Mouse (Mus musculus) midbrain, embryonic 14.5 days (tissue): ENCODE measurements at regions not wholly inside any gene's neighbourhood (a gene's known extent, or its start where the extent isn't known, plus 50 kb on each side); places are given as distances from the start of the nearest gene placed in this dataset.

ENCODE experiments used
- ATAC-seq: fragments of 200-750 bp; cut with Nextera tagmentation; 2 replicates; pipeline ENCODE4 v1.8.0; 2017; ENCODE audit warnings: moderate number of reproducible peaks, moderate library complexity; ENCODE audit not compliant: low FRiP score, low TSS enrichment
- DNase-seq: peaks from one replicate; pipeline ENCODE4 v3.0.0-alpha.2; 2015
- H3K27ac ChIP-seq: fragments of 300-500 bp; sonication (generic); replicated peaks from 2 replicates; pipeline ENCODE4 v1.5.1; 2014; ENCODE audit warnings: mild to moderate bottlenecking, low read depth, low read length, moderate library complexity
- H3K27me3 ChIP-seq: fragments of 300-500 bp; sonication (generic); 2 replicates; pipeline ENCODE4 v1.6.1; 2014; ENCODE audit warnings: low read length, control low read depth, mixed read lengths; ENCODE audit not compliant: control insufficient read depth, insufficient read depth
- H3K36me3 ChIP-seq: fragments of 300-500 bp; sonication (generic); 2 replicates; pipeline ENCODE4 v1.6.1; 2014; ENCODE audit warnings: low read length, control low read depth; ENCODE audit not compliant: control insufficient read depth, insufficient read depth
- H3K4me1 ChIP-seq: fragments of 300-500 bp; sonication (generic); 2 replicates; pipeline ENCODE4 v1.6.1; 2014; ENCODE audit warnings: mild to moderate bottlenecking, antibody characterized with exemption, low read length, control low read depth; ENCODE audit not compliant: control insufficient read depth, insufficient read depth
- H3K4me2 ChIP-seq: fragments of 300-500 bp; sonication (generic); 2 replicates; pipeline ENCODE4 v1.6.1; 2014; ENCODE audit warnings: mild to moderate bottlenecking, low read length, moderate library complexity
- H3K4me3 ChIP-seq: fragments of 300-500 bp; sonication (generic); replicated peaks from 2 replicates; pipeline ENCODE4 v1.5.1; 2014; ENCODE audit warnings: low read depth, low read length
- H3K9ac ChIP-seq: fragments of 300-500 bp; sonication (generic); replicated peaks from 2 replicates; pipeline ENCODE4 v1.6.1; 2014; ENCODE audit warnings: mild to moderate bottlenecking, low read length, moderate library complexity
- H3K9me3 ChIP-seq: fragments of 300-500 bp; sonication (generic); 2 replicates; pipeline ENCODE4 v1.6.1; 2016; ENCODE audit warnings: low read length, control low read depth, mixed read lengths; ENCODE audit not compliant: control insufficient read depth
- WGBS: fragments of 180-500 bp; shearing (Covaris S2); extraction: QIAGEN DNeasy Blood & Tissue Kit; methylation state at CpG from one replicate; pipeline ENCODE4 v1.1.7; 2014; 5-methylcytosine and 5-hydroxymethylcytosine counted together

DNA sequence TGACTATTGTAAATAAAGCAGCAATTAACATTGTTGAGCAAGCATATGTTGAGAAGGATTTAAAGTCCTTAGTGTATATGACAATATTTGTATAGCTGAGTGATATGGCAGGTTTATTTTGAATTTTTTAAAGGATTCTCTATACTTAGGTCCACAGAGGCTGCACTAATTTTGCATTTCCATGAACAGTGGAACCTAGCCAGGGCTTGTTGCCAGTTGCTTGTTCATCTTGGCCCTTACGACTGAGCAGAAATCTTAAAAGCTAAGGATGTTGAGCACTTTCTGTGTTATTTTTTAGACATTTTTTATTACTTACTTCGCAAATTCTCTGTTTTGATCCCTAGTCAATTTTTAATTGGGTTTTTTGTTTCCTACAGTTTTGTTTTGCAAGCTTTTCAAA lies 417.8 kb downstream of the Cdh7 start:
- Histone ChIP-seq H3K27me3 (no peaks in the 10 kb centered on the region), H3K9ac (no peak overlapping the region), H3K9me3 (no peaks in the 10 kb centered on the region), H3K36me3 (no peaks in the 10 kb centered on the region), H3K4me3 (no peak overlapping the region), H3K4me1 (no peaks in the 10 kb centered on the region), H3K4me2 (no peak overlapping the region), H3K27ac (no peak overlapping the region)
- 81% methylated on average over 2 of the region's 2 CpGs for WGBS
- no peak for ATAC-seq
- no peak for DNase-seq

DNA sequence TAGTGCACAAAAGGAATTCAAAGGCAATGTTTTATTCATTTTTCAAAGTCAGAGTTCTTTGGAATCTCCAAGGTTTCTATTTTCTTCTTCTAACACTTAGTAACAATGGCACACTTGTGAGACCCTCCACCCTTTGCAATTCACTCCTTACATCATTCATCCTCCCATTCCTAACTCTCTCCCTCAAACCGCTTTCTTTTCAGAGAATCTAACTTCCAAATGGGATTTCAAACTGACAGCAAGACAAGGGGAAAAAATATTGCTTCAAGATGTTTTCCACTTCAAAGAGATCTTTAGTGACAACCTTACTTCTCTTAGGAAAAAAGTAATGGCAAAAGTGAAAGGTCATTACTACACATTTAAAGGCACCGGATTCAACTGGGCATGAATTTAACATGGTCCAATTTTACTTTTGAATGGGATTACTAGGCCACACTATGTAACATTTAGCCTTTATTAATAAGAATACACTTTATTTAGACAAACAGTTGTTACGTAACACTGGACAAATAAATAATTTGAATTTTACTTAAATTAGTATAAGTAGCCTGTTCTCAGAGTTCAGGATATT lies 465.6 kb downstream of the Cdh7 start:
- no peak overlapping the region for H3K27ac ChIP-seq
- no peak overlapping the region for H3K4me2 ChIP-seq
- H3K9ac ChIP-seq = no peak overlapping the region
- H3K36me3 ChIP-seq = no peaks in the 10 kb centered on the region
- H3K9me3 ChIP-seq = no peaks in the 10 kb centered on the region
- no peaks in the 10 kb centered on the region for H3K4me1 ChIP-seq
- H3K27me3 ChIP-seq = no peaks in the 10 kb centered on the region
- ATAC-seq (peak; percentile 64), DNase-seq (peak; percentile 32)
- 6% methylated on average over 3 of the region's 3 CpGs for WGBS
- H3K4me3 ChIP-seq = no peak overlapping the region

DNA sequence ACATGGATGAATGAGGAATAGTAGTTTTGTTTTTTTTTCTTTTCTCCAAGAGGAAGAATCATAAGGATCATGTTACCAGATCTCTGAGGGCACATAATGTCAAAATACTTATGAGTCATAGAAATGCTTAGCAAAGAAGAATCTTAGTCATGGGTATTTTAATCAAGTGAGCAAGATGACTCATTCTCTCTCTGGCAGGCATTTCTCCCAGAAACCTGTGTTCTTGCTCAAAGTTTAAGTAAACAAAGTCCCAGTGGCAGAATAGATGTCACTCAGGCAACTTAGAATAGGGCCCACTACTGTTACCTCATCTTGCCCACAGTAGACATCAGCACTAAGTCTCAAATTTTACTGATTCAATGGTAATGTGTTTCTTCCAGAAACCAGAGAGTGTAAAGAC lies 493.9 kb downstream of the Cdh19 start:
- Histone ChIP-seq H3K4me3 (no peak overlapping the region), H3K36me3 (no peaks in the 10 kb centered on the region), H3K27me3 (no peaks in the 10 kb centered on the region), H3K27ac (no peak overlapping the region), H3K4me2 (no peak overlapping the region), H3K4me1 (no peaks in the 10 kb centered on the region), H3K9me3 (no peaks in the 10 kb centered on the region), H3K9ac (no peak overlapping the region)
- no peak for ATAC-seq
- no peak for DNase-seq

DNA sequence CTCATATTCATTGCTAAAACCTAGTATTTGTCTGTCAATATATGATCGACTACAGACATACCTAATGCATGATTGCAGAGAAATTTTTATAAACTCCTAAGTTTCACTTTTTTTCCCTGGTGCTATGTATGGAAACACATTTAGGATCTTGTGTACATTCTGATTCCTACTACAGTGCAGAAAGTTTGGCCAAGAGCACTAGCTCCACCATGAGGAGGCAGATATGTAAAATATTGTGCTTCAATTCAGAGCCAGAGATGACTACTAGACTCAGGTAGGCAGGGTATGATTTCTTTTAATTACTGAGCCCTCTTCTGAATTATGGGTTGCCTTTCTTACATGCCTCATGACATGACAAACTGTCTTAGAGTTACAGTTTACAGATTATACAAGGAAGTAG lies 488.0 kb downstream of the Cdh19 start:
- DNase-seq (peak; percentile 34), ATAC-seq (no peak)
- H3K4me2 ChIP-seq = no peak overlapping the region
- no peak overlapping the region for H3K27ac ChIP-seq
- no peaks in the 10 kb centered on the region for H3K27me3 ChIP-seq
- 84% methylated on average over 1 of the region's 1 CpGs for WGBS
- no peaks in the 10 kb centered on the region for H3K9me3 ChIP-seq
- H3K4me1 ChIP-seq = no peaks in the 10 kb centered on the region
- no peaks in the 10 kb centered on the region for H3K36me3 ChIP-seq
- no peak overlapping the region for H3K4me3 ChIP-seq
- no peak overlapping the region for H3K9ac ChIP-seq
